Mouse (Mus musculus) hindbrain, embryonic 11.5 days (tissue): ENCODE measurements at regions not wholly inside any gene's neighbourhood (a gene's known extent, or its start where the extent isn't known, plus 50 kb on each side); places are given as distances from the start of the nearest gene placed in this dataset.

ENCODE experiments used
- ATAC-seq: fragments of 200-750 bp; cut with Nextera tagmentation; 2 replicates; pipeline ENCODE4 v1.8.0; 2017; ENCODE audit warnings: mild to moderate bottlenecking, moderate TSS enrichment, moderate library complexity; ENCODE audit not compliant: low FRiP score
- DNase-seq: peaks from one replicate; pipeline ENCODE4 v3.0.0-alpha.2; 2015; ENCODE audit warnings: low spot score
- H3K27ac ChIP-seq: fragments of 300-500 bp; sonication (generic); 2 replicates; pipeline ENCODE4 v1.5.1; 2014; ENCODE audit warnings: mild to moderate bottlenecking, low read depth, low read length
- H3K27me3 ChIP-seq: fragments of 300-500 bp; sonication (generic); 2 replicates; pipeline ENCODE4 v1.6.1; 2014; ENCODE audit warnings: mild to moderate bottlenecking, low read length, moderate library complexity, mixed read lengths; ENCODE audit not compliant: control insufficient read depth, insufficient read depth
- H3K36me3 ChIP-seq: fragments of 300-500 bp; sonication (generic); 2 replicates; pipeline ENCODE4 v1.6.1; 2014; ENCODE audit warnings: mild to moderate bottlenecking, low read length, moderate library complexity, mixed read lengths; ENCODE audit not compliant: control insufficient read depth, insufficient read depth
- H3K4me1 ChIP-seq: fragments of 300-500 bp; sonication (generic); replicated peaks from 2 replicates; pipeline ENCODE4 v1.6.1; 2014; ENCODE audit warnings: low read length, mixed read lengths; ENCODE audit not compliant: control insufficient read depth, insufficient read depth
- H3K4me2 ChIP-seq: fragments of 300-500 bp; sonication (generic); replicated peaks from 2 replicates; pipeline ENCODE4 v1.6.1; 2014; ENCODE audit warnings: mild to moderate bottlenecking, low read depth, low read length
- H3K4me3 ChIP-seq: fragments of 300-500 bp; sonication (generic); 2 replicates; pipeline ENCODE4 v1.5.1; 2014; ENCODE audit warnings: low read depth, low read length
- H3K9ac ChIP-seq: fragments of 300-500 bp; sonication (generic); 2 replicates; pipeline ENCODE4 v1.6.1; 2014; ENCODE audit warnings: low read depth, low read length
- H3K9me3 ChIP-seq: fragments of 300-500 bp; sonication (generic); 2 replicates; pipeline ENCODE4 v1.6.1; 2016; ENCODE audit warnings: low read length; ENCODE audit not compliant: control insufficient read depth
- WGBS: fragments of 180-500 bp; shearing (Covaris S2); extraction: QIAGEN DNeasy Blood & Tissue Kit; methylation state at CpG from one replicate; pipeline ENCODE4 v1.1.7; 2014; 5-methylcytosine and 5-hydroxymethylcytosine counted together

GRCm38 (mm10) chr12:71768471-71768870 is 62.4 kb upstream of the Daam1 start:
- Histone ChIP-seq H3K36me3 (no peaks in the 10 kb centered on the region), H3K27me3 (no peaks in the 10 kb centered on the region), H3K4me2 (peak overlapping the region; percentile 34), H3K27ac (no peak overlapping the region), H3K9me3 (no peaks in the 10 kb centered on the region), H3K4me1 (no peaks in the 10 kb centered on the region), H3K9ac (no peak overlapping the region), H3K4me3 (no peak overlapping the region)
- peak; percentile 90 for DNase-seq
- WGBS = 6% methylated on average over 12 of the region's 12 CpGs
- no peak for ATAC-seq

DNA sequence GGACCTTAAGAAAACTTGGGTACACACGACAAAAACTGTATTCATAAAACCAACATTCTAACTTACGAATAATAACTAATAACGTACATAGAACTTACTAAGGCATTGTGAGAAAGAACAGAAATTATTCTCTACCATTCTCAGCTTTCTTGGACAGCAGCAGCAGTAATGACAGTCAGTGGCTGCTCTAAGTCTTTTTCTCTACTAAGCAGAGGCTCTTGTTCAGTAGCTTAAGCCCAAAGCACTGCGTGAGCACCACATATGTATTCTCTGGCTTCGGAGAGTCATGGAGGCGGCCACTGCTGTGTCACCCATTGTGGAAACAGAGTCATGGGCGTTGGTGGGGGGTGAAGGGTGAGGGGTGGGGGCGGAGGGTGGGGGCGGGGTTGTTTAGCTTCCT is 62.0 kb upstream of the Daam1 start:
- ATAC-seq = no peak

DNA sequence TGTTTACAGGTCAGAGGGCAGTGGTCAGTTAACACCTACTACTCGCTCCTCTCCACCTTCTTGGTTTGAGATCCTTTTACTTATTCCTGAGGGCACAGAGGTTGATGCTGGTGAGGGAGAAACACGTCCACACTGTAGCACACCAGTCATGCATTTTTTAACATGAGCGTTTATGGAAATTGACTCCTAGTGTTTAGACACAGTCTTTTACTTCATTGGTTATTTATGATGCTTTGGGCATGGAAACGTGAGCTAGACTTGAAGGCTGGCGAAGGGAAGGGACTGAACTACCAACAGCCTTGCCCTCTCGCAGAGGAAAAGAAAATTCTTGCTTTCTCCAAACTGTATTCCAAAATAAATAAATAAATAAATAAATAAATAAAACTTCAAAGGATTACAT is 61.6 kb upstream of the Daam1 start:
- Histone ChIP-seq H3K4me1 (no peaks in the 10 kb centered on the region), H3K4me3 (no peak overlapping the region), H3K27me3 (no peaks in the 10 kb centered on the region), H3K4me2 (no peak overlapping the region), H3K36me3 (no peaks in the 10 kb centered on the region), H3K9me3 (no peaks in the 10 kb centered on the region), H3K27ac (no peak overlapping the region), H3K9ac (no peak overlapping the region)
- 65% methylated on average over 6 of the region's 6 CpGs for WGBS
- no peak for DNase-seq
- ATAC-seq = no peak

More for the DNA sequence above, 62.0 kb upstream of the Daam1 start:
- Histone ChIP-seq H3K27me3 (no peaks in the 10 kb centered on the region), H3K4me2 (peak overlapping the region; percentile 34), H3K9me3 (no peaks in the 10 kb centered on the region), H3K36me3 (no peaks in the 10 kb centered on the region), H3K4me3 (no peak overlapping the region), H3K4me1 (no peaks in the 10 kb centered on the region), H3K27ac (no peak overlapping the region), H3K9ac (no peak overlapping the region)
- 35% methylated on average over 9 of the region's 9 CpGs for WGBS
- no peak for DNase-seq

DNA sequence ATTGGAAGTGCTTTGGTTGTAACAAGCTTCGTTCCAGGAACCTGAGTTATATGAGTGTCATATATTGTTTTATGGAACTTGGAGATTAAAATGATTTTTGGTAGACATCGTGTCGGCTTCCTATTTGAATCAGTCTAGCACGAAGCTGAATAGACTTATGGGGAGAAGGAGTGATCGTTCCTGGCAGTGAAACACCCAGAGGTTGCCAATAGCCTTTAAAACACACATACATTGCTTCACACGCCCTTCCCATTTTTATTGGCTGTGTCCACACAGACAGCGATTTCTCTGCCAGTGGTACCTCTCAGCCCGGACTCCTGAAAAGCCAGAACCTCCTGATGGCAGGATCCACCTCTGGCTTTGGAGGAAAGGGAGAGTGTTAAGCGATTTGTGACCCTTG is 57.0 kb upstream of the Daam1 start:
- Histone ChIP-seq H3K4me3 (no peak overlapping the region), H3K9ac (no peak overlapping the region), H3K36me3 (no peaks in the 10 kb centered on the region), H3K9me3 (no peaks in the 10 kb centered on the region), H3K4me2 (no peak overlapping the region), H3K4me1 (no peaks in the 10 kb centered on the region), H3K27ac (no peak overlapping the region), H3K27me3 (no peaks in the 10 kb centered on the region)
- DNase-seq (no peak), ATAC-seq (no peak)
- 89% methylated on average over 9 of the region's 9 CpGs for WGBS

GRCm38 (mm10) chr12:71775126-71775525 is 55.8 kb upstream of the Daam1 start:
- WGBS = 82% methylated on average over 12 of the region's 12 CpGs
- no peaks in the 10 kb centered on the region for H3K9me3 ChIP-seq
- H3K9ac ChIP-seq = no peak overlapping the region
- no peaks in the 10 kb centered on the region for H3K27me3 ChIP-seq
- no peaks in the 10 kb centered on the region for H3K36me3 ChIP-seq
- H3K27ac ChIP-seq = no peak overlapping the region
- H3K4me2 ChIP-seq = no peak overlapping the region
- H3K4me1 ChIP-seq = no peaks in the 10 kb centered on the region
- DNase-seq = no peak
- no peak overlapping the region for H3K4me3 ChIP-seq
- ATAC-seq = no peak

GRCm38 (mm10) chr12:71778137-71778536 is 52.7 kb upstream of the Daam1 start:
- no peak overlapping the region for H3K4me3 ChIP-seq
- H3K4me1 ChIP-seq = no peaks in the 10 kb centered on the region
- 20% methylated on average over 14 of the region's 14 CpGs for WGBS
- no peaks in the 10 kb centered on the region for H3K9me3 ChIP-seq
- DNase-seq (peak; percentile 64), ATAC-seq (0 out of 2 replicates have a peak, but pooled peaks have one; percentile 25)
- H3K27me3 ChIP-seq = no peaks in the 10 kb centered on the region
- no peaks in the 10 kb centered on the region for H3K36me3 ChIP-seq
- no peak overlapping the region for H3K9ac ChIP-seq
- H3K4me2 ChIP-seq = peak overlapping the region; percentile 12; the same call in 1 of the 2 replicates
- H3K27ac ChIP-seq = no peak overlapping the region

GRCm38 (mm10) chr12:71778948-71779347 is 51.9 kb upstream of the Daam1 start:
- WGBS = 90% methylated on average over 3 of the region's 3 CpGs
- no peaks in the 10 kb centered on the region for H3K9me3 ChIP-seq
- H3K27ac ChIP-seq = no peak overlapping the region
- no peak for DNase-seq
- no peak overlapping the region for H3K4me2 ChIP-seq
- ATAC-seq = no peak
- no peaks in the 10 kb centered on the region for H3K4me1 ChIP-seq
- no peaks in the 10 kb centered on the region for H3K27me3 ChIP-seq
- H3K4me3 ChIP-seq = no peak overlapping the region
- no peaks in the 10 kb centered on the region for H3K36me3 ChIP-seq
- H3K9ac ChIP-seq = no peak overlapping the region

GRCm38 (mm10) chr12:71779418-71779817 is 51.5 kb upstream of the Daam1 start:
- 40% methylated on average over 6 of the region's 6 CpGs for WGBS
- H3K9me3 ChIP-seq = no peaks in the 10 kb centered on the region
- H3K4me2 ChIP-seq = no peak overlapping the region
- DNase-seq (no peak), ATAC-seq (no peak)
- H3K4me3 ChIP-seq = no peak overlapping the region
- no peak overlapping the region for H3K27ac ChIP-seq
- no peaks in the 10 kb centered on the region for H3K4me1 ChIP-seq
- H3K9ac ChIP-seq = no peak overlapping the region
- H3K36me3 ChIP-seq = no peaks in the 10 kb centered on the region
- H3K27me3 ChIP-seq = no peaks in the 10 kb centered on the region
